Mouse (Mus musculus): ENCODE data around the gene Hist1h2af.

The Hist1h2af gene

DNA sequence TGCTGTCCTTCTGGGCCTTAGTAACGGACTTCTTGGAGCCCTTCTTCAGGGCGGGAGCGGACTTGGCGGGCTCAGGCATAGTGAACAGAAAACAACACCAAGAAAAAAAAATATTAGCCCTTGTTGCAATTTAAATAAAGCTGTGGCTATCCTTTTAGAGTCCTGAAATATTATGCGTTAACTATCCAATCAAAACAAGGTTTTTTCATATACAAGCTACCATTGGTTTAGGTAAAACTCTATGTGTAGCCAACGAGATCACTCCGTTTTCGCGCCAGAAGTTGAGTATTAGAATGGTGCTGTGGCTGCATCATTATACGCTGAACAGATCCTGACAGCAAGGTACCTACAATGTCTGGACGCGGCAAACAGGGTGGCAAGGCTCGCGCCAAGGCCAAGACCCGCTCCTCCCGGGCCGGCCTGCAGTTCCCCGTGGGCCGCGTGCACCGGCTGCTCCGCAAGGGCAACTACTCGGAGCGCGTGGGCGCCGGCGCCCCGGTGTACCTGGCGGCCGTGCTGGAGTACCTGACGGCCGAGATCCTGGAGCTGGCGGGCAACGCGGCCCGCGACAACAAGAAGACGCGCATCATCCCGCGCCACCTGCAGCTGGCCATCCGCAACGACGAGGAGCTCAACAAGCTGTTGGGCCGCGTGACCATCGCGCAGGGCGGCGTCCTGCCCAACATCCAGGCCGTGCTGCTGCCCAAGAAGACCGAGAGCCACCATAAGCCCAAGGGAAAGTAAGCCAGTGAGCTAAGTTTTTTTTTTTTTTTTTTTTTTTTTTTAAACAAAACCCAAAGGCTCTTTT is at the start of gene Hist1h2af:
Hist1h2af (plus strand) TSS at position 347 of the 808 bp plus-strand sequence.
- WGBS: under 1% methylated on average over 29 of the region's 53 CpGs

DNA sequence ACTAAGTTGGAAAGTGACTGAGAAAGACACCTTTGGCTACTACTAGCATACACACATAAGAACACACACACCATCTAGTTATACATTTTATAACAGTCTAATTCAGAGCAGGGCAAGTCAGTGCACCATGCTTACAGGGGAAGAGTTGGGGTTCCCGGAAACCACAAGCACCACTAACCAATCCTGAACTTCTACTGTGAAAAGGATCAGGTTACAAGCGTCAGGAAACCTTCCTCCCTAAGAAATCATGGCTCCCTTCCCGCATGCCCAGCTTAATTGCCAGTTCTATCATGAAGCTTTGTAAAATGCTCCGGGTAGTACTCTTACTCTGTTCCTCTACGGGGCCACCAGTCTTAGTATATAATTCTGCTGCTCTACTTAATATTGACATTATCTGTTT is 48.4 kb upstream of the Hist1h2af start:
- 57% methylated on average over 5 of the region's 5 CpGs for WGBS

DNA sequence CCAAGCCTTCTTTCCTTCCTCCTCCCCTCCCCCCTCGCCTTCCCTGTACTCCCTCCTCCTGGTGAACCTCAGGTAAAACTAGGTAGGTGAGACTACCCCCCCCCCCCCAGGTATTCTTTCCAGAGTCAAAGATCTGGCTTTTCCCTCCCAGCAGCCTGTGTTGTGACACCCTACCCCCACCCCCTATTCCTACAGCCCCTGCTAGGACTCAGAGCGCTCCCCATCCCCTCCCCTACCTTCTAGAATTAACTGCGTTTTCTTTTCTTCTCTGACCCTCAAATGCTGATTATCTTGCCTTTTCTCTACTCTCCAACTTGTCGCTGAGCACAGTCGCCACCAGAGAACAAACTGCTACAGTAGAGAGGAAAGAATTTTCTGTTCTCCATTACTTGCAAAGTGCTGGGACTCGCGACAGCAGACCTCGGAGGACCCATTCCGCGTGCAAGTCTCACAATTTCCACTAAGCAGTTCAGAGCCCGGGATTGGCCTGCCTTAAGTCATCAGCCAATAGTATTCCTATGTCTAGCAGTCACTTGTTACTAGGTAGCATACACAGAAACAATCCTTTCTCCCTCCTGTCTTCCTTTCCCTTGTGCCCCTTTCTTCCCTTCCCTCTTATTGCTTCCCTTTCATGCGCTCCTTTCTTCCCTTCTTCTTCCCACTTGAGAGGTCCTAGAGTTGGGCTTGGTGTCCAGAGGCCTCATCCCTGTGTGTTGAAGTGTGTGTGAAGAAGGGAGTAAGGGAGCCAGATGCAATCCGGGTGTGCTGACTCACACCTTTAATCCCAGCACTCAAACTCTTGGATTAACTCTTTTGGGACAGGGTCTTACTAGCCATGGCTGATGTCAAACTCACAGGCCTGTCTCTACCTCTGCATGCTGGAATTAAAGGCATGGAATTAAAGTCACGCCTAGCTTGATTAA is 45.0 kb upstream of the Hist1h2af start, which contains the start of gene Btn2a2:
Btn2a2 (minus strand) TSS at position 458 of the 923 bp plus-strand sequence.
- 6% methylated on average over 13 of the region's 14 CpGs for WGBS

DNA sequence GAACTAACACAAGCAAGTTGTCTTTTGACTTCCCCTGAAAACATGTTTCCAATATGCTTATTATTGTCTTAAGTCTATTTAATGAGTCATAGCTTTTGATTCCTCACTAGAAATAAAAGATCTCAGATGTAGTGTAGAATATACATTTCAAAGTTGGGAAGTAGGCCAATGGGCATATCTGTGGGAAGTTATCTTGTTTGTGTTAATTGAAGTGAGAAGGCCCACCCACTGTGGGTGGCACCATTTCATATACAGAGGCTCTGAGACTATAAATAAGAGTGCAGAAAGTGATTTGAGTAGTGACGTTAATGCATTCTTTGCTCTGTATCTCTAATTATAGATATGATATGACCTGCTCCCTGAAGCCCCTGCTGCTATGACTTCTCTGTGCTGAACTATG is 42.8 kb upstream of the Hist1h2af start:
- 62% methylated on average over 1 of the region's 1 CpGs for WGBS

DNA sequence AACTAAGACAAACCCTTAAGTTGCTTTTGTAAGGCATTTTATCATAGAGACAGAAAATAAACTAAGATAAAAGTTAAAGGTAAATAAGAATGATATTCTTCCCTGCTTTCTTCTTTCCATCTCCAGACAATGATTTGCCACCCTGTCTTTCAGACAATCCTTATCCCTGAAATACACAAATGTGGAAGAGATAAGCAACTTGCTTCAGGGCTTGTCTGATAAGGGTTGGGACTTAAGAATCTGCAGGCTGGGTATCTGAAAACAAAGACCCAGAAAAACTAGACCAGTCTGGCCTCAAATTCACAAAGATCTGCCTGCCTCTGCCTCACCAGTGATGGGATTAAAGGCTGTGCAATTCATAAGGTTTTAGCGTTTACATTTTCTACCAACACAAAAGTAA is 42.4 kb upstream of the Hist1h2af start:
- 20% methylated on average over 1 of the region's 1 CpGs for WGBS

DNA sequence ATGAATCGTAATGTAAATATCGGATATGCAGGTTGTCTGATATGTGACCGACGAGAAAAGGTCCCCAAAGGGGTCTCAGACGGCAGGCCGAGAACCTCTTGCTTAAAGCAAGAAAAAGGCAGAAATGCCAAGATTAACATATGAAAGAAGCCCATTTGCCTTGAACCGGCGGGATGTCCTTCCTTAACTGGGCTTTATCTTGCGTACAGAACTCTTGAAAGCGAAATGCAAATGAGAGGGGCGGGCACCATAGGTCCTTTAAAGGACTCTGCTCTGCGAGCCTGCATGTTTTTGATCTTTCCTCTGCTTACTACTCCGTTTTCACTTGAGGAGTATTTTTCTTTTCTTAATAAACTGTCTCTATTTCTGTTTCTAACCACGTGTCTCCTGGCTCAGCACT is 41.7 kb upstream of the Hist1h2af start:
- 30% methylated on average over 14 of the region's 14 CpGs for WGBS

DNA sequence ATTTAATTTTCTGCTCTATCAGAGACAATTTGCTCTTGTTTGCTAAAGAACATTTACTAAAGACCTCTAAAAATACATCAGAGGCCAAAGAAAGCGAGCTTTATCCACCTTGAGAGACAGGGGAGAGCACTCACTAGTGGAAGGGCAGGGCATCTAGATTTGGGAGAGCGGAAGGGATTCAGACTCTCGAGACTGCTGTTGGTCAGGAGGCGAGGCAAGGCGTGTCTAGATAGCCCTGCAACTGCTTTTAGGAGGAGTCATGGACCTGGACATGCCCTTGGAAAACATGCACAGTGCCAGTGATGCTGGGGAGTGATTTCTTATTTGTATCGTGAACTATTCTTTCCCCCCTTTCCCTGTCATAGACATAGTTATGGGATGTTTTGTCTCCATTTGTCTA is 38.2 kb upstream of the Hist1h2af start:
- WGBS: 91% methylated on average over 6 of the region's 6 CpGs

DNA sequence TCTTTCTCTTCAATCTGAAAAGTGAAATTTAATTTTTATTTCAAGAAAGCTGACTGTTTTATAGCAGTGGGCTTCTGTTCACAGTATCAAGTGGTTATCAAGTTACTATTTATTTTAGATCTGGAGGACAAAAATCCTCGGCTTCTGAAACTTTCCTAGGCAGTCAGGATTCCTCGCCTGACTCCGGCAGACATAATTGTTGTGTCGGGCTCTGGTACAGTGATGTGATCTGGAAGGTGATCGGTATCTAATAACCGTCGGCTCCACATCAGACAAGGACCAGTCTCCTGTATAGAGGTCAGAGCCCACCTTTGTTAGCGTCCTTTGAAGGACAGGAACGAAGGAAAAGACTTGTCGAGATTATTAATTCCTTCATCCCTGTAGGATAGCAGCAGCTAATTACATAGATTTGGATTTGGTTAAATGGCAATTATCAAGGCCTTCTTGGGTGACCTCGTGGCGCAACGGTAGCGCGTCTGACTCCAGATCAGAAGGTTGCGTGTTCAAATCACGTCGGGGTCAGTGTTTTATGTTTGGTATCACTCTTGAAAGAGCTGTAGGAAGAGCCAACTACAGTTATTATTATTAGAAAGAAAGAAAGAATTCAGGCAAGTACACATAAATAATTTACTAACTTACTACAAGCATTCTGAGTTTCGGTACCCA is 35.9 kb upstream of the Hist1h2af start:
- WGBS: 28% methylated on average over 19 of the region's 19 CpGs

DNA sequence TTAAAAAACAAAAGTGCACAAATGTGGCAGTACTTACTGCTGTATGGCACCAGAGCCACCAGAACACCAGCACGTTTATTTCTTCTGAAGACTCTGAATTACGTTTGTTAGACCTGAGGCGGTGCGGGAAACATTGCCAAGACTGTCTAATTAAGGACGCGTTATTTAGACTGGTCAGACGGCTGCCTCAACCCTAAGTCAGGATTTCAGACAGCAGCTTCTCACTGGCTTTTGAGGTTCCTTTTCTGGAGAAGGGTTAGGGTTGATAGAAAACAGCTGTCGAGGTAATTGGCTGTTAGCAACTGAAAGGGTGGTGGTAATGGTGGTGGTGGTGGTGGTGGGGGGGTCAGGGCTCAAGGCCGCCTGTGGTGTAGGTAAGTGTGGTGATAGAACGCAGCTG is 35.1 kb upstream of the Hist1h2af start:
- WGBS: 12% methylated on average over 10 of the region's 10 CpGs

DNA sequence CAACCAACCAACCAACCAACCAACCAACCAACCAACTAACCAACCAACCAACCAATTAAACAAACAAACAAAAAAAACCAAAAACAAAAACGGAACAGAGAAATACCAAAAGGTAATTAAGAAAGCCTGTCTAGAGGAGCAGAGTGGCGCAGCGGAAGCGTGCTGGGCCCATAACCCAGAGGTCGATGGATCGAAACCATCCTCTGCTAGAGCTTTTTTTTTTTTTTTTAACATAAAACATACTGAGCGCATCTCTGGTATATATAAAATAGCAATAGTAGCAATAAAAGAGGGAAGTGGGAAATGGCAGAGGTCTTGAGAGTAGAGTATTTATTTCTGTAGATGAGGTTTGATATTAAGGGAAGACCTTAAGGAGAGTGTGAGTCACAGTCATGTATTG is 33.8 kb upstream of the Hist1h2af start:
- WGBS: 41% methylated on average over 7 of the region's 7 CpGs

DNA sequence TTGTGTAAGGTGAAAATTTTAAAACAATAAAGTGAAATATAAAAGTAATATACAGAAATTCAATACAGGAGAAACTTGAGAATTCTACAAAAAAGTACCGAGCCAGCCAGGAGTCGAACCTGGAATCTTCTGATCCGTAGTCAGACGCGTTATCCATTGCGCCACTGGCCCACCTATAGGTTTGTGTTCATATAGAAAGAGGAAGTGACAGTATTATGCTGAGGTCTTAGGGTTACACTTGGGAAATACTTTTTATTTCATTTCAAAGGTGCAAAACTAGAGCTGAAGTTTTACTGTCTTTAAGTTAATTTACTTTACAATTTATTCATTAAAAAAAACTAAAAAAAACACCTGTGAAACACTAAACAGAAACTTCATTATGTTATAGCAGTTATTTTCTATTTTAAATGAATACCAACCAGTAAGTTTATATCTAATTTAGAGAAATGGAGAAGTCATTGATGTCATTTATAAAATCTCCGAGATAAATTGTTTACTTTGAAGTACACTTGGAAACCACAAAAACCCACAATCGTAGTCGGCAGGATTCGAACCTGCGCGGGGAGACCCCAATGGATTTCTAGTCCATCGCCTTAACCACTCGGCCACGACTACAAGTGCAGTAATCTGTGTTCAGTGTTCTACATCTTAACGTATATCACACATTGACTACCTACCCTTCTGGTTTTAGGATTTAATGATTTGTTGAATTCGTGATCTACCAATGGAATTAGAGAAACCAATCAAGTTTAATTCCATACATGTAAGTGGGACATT is 33.1 kb upstream of the Hist1h2af start:
- WGBS: 10% methylated on average over 17 of the region's 17 CpGs

DNA sequence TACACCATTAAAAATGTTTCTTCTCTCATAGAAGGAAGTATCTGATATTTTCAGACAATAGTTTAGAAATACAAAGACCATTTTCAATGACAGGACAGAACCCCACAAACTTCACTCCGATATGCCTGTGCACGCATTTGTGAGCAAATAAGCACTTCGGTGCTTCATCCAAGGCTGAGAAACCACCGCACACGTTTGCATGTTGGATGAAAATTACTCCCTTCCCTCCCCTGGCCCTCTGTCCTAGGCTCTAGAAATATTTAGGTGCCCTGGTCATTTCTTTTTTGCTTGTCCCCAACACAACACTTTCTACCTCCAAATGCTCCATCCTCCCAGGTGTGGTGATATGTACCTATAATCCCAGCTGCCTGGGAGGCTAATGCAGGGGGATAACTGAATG is 32.2 kb upstream of the Hist1h2af start:
- WGBS: 37% methylated on average over 5 of the region's 5 CpGs

DNA sequence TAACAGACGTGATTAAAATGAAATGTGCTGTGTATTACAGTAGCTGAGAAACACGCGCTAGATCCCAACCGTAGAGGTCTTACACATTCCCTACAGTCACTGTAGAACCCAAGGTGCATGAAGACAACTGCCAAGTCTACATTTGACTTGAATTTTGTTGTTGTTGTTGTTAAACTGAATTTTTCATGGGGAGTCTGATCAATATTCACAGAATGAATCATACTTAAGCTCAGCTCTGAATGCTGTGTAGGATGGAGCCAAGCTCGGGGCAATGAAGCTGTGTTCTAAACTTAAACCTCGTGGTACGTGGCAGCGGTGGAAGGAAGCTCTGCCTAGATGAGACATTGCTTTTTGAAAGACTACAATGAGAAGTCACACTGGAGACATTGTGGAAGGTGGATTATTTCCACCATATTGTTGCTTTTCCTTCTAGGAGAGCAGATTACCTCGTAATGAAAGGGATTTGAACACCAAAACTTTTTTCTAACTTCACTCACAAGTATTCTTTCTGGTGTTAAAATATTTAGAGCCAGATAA is 31.6 kb upstream of the Hist1h2af start:
- 47% methylated on average over 9 of the region's 9 CpGs for WGBS

DNA sequence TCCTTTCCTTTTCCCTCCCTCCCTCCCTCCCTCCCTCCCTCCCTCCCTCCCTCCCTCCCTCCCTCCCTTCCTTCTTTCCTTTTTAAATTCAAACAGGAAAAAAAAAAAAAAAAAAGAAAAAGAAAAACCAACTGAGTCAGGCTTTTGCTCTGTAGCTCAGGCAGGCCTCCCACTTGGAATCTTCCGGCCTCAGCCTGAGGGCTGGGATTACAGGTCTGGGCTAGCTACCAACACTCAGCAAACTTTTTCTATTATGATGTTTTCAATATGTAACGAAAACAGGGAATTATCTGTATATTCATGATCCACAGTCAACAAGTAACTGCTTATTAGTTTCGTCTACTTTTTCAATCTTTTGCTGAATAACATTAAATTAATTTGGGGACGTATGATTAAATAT is 30.8 kb upstream of the Hist1h2af start:
- 67% methylated on average over 4 of the region's 4 CpGs for WGBS

DNA sequence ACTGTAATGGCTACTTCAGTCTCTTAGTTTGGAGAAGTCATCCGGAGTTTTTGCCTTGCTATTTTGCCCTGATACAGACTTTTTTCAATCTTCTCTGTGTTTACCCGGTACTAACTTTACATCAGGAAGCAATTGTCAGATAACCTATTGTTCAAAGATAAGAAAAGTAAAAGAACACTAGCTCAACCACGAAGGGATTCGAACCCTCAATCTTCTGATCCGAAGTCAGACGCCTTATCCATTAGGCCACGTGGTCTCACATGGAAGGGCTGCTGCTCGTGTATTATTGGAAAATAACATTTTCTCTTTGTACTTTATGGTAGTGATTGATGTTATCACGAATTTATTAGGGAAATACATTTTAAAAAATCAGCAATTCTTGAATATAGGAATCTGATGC is 29.9 kb upstream of the Hist1h2af start:
- WGBS: 6% methylated on average over 9 of the region's 9 CpGs

DNA sequence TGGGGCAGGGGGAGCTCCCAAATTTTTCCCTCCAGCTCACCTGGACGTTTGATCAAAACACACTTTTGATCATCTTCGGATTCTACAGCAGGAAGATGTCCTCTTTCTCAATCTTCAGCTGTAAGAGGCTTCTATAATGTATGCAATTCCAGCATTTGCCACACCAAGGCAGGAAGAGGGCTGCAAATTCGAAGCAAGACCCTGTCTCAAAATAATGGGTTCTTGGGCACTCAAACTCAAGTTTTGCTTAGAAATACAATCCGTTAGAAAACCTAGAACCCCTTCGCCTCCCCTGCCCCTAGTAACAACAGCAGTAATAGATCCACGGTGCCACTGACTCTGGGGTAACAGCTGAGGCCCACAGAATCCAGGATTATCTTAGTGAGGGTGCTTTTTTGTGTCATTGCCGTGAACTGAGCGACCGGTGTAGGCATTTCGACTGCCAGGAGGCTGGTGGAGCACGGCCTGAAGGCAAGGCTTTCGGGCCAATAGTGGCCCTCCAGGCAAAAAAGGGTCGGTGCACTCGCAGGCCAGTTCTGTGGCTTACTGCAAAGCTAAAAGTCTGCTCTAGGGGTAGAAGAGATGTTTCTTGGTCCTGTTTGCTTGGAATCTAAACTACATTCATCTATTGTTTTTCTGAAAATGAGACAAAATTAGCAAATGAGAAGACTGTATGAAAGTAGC is 27.9 kb upstream of the Hist1h2af start:
- 44% methylated on average over 14 of the region's 14 CpGs for WGBS

DNA sequence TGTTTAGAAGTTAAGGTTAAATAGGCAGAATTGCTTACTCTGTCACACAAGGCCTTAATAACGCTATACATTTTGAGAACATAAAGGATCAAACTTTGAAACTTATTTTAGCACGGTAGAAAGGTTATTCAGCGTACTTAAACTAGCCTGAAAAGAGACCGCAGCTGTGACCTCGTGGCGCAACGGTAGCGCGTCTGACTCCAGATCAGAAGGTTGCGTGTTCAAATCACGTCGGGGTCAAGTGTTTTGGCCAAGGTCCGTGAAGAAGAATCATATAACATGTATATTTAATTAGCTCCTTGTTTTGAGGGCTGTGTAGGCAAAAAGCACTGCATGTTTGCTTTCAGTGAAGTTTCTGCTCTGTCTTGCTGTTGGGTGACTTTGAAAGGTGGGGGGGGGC is 27.4 kb upstream of the Hist1h2af start:
- 55% methylated on average over 13 of the region's 13 CpGs for WGBS

DNA sequence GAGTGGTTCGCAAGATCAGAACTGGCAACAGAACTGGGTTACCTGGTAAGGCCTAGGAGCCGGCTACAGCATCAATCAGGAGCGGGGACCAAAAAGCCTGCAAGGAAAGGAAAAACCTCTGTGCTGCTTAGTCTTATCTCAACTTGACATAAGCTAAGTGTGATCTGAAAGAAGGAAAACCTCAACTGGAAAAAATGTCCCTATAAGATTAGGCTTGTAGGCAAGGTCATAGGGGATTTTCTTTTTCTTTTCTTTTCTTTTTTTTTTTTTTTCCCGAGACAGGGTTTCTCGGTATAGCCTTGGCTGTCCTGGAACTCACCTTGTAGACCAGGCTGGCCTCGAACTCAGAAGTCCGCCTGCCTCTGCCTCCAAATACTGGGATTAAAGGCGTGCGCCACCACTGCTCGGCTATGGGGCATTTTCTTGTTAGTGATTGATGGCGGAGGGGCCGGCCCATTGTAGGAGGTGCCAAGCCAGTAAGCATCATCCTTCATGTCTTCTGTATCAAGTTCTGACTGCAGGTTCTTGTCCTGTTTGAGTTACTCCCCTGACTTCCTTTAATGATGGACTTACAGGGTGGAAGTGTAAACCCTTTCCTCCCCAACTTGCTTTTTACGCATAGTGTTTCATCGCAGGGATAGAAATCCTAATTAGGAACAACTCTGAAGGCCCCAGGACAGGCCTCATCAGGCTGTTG is 26.7 kb upstream of the Hist1h2af start:
- WGBS: 54% methylated on average over 14 of the region's 14 CpGs

DNA sequence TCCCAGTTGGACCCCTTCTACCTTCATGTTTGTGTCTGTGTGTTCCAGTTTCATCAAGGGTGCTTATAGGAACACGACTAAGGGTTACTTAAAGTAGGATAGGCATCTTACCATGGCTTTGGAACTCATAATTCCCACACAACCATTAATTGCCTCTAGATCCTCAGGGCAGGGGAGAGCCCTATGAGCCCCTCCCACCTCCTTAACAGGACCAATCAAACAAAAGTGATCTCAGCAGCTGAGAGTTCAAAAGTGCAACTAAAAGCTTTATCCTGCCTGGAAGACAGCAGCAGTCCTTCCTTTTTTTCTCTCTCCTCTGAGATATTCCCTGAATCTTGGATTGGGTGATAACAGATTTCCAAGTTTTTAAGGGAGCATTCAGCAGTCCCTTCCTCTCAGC is 23.6 kb upstream of the Hist1h2af start:
- 73% methylated on average over 1 of the region's 1 CpGs for whole genome bisulfite sequencing

DNA sequence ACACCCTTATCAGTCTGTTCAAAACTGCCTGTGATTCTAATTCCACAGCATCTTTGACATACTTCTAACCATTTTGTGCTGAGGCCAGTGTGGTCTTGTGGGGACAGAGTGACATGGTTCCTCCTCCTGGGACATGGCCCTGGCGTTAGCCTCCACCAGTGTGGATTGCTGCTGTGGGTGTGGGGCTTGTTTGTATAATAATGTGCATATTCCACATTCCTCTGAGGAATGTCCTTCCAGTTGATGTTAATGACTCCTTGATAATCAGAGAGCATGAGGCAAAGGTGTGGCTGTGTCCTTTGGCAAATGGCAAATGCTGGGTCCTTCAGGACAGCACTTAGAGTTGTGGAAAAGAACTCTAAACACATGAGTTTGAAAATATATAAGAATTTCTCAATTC is 20.2 kb upstream of the Hist1h2af start:
- 100% methylated on average over 1 of the region's 1 CpGs for WGBS
